Mouse (Mus musculus): ENCODE measurements around the gene Cd7.
"Not testable (repeated sequence)": the region's sequence is repeated elsewhere in the genome, so short reads cannot be mapped to it uniquely, and the experiment has no call there.

DNA sequence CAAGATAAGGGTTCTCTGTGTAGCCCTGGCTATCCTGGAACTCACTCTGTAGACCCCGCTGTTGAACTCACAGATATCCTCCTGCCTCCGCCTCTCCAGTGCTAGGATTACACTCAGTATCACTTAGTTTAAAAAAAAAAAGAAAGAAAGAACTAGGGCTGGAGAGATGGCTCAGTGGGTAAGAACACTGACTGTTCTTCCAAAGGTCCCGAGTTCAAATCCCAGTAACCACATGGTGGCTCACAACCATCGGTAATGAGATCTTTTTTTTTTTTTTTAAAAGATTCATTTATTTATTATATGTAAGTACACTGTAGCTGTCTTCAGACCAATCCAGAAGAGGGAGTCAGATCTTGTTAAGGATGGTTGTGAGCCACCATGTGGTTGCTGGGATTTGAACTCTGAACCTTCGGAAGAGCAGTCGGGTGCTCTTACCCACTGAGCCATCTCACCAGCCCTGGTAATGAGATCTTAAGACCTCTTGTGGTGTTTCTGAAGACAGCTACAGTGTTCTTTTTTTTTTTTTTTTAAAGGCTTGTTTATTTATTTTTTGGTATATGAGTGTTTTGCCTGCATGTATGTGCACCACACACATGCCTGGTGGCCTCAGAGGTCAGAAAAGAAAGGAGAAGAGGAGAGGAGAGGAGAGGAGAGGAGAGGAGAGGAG lies 21.3 kb upstream of the Cd7 start:
- TF ChIP-seq CTCF, EP300 (IDR thresholded peaks at IDR 0.05; ENCODE audit: low read depth): not testable (repeated sequence)

Measured in liver, embryonic 14.5 days (tissue).